Mouse (Mus musculus) urinary bladder, adult 2 months (tissue): Measurements from ENCODE around the gene Zfp870. TPM values are rescaled to one million over a fixed set of nuclear protein-coding genes. Genes with fewer than 3 reads are reported as not detected.

Experiments used
- DNase-seq: peaks from one replicate; pipeline ENCODE4 v3.0.0; 2022; ENCODE audit warnings: low spot score
- polyA plus RNA-seq: library from polyadenylated mRNA; depleted of rRNA; stranded (reverse); fragments of >200 nt; gene quantifications from 2 replicates; pipeline ENCODE4 v1.2.3, GENCODE M21; 2012; rRNA removed

Gene Zfp870
- polyA plus RNA-seq, result 3.6 and 4.8 TPM in 2 replicates

- DNase-seq, result peak; percentile 56
These were observed at the start of gene Zfp870 for GRCm38 (mm10) chr17:32891239-32892180. Gene Zfp870 (minus strand): TSS chr17:32891642.

- no peak for DNase-seq
These were observed 48.4 kb upstream of the Zfp870 start for GRCm38 (mm10) chr17:32939831-32940230.

- DNase-seq, result no peak
These were observed 36.4 kb upstream of the Zfp870 start for GRCm38 (mm10) chr17:32927803-32928202.

GRCm38 (mm10) chr17:32924658-32925312 is 33.3 kb upstream of the Zfp870 start:
- DNase-seq, result peak; percentile 53

- no peak for DNase-seq
These were observed 32.2 kb upstream of the Zfp870 start for GRCm38 (mm10) chr17:32923681-32924080.

- DNase-seq, result no peak
These were observed 27.7 kb upstream of the Zfp870 start for GRCm38 (mm10) chr17:32919123-32919522.

GRCm38 (mm10) chr17:32917131-32917530 is 25.7 kb upstream of the Zfp870 start, which contains the start of gene Cyp4f14:
Gene Cyp4f14 (minus strand): TSS chr17:32917342.
- no peak for DNase-seq

GRCm38 (mm10) chr17:32916075-32916474 is 24.6 kb upstream of the Zfp870 start:
- DNase-seq, result no peak

GRCm38 (mm10) chr17:32906172-32906571 is 14.7 kb upstream of the Zfp870 start:
- DNase-seq, result no peak

- peak; percentile 39 for DNase-seq
These were observed 13.8 kb upstream of the Zfp870 start for GRCm38 (mm10) chr17:32905239-32905638.

- DNase-seq, result no peak
These were observed 13.0 kb upstream of the Zfp870 start for GRCm38 (mm10) chr17:32904414-32904813.

- no peak for DNase-seq
These were observed 10.5 kb upstream of the Zfp870 start for GRCm38 (mm10) chr17:32901751-32902525.

- DNase-seq, result no peak
These were observed 4.0 kb upstream of the Zfp870 start for GRCm38 (mm10) chr17:32895421-32895820.

GRCm38 (mm10) chr17:32893901-32894300 is 2.5 kb upstream of the Zfp870 start:
- no peak for DNase-seq

GRCm38 (mm10) chr17:32890852-32891238 is 597 bp downstream of the Zfp870 start:
- no peak for DNase-seq

- DNase-seq, result no peak
These were observed 1.8 kb downstream of the Zfp870 start for GRCm38 (mm10) chr17:32889611-32890010.

- no peak for DNase-seq
These were observed 10.9 kb downstream of the Zfp870 start for GRCm38 (mm10) chr17:32880320-32881218.

- DNase-seq, result no peak
These were observed 12.7 kb downstream of the Zfp870 start for GRCm38 (mm10) chr17:32878773-32879172.

- no peak for DNase-seq
These were observed 13.8 kb downstream of the Zfp870 start for GRCm38 (mm10) chr17:32877471-32878171.

- DNase-seq, result no peak
These were observed 18.7 kb downstream of the Zfp870 start for GRCm38 (mm10) chr17:32872696-32873095.
